Mouse (Mus musculus) retina, postnatal 1 day (tissue): ENCODE measurements around the gene Mnt.

Source experiments
- DNase-seq: peaks from one replicate; pipeline ENCODE4 v3.0.0-alpha.2; 2012

Mnt gene

GRCm38 (mm10) chr11:74850998-74851661 is 20.4 kb downstream of the Mnt start:
- no peak for DNase-seq

GRCm38 (mm10) chr11:74857756-74858155 is 27.0 kb downstream of the Mnt start:
- DNase-seq: no peak

GRCm38 (mm10) chr11:74862129-74862528 is 31.4 kb downstream of the Mnt start:
- DNase-seq: no peak

- DNase-seq: peak; percentile 46
These were observed 32.8 kb downstream of the Mnt start for GRCm38 (mm10) chr11:74863471-74863870.

- no peak for DNase-seq
These were observed 33.7 kb downstream of the Mnt start for GRCm38 (mm10) chr11:74864421-74864820.

GRCm38 (mm10) chr11:74865252-74865651 is 34.5 kb downstream of the Mnt start:
- DNase-seq: no peak

GRCm38 (mm10) chr11:74866640-74867039 is 35.9 kb downstream of the Mnt start:
- DNase-seq: no peak

GRCm38 (mm10) chr11:74867181-74867580 is 36.5 kb downstream of the Mnt start:
- no peak for DNase-seq

- DNase-seq: no peak
These were observed 37.5 kb downstream of the Mnt start for GRCm38 (mm10) chr11:74868046-74868760.

- DNase-seq: peak; percentile 55
These were observed 38.9 kb downstream of the Mnt start for GRCm38 (mm10) chr11:74869603-74870002.

- no peak for DNase-seq
These were observed 39.8 kb downstream of the Mnt start for GRCm38 (mm10) chr11:74870544-74870943.

- DNase-seq: peak; percentile 40
These were observed 40.4 kb downstream of the Mnt start for GRCm38 (mm10) chr11:74870991-74871622.

GRCm38 (mm10) chr11:74874630-74875029 is 43.9 kb downstream of the Mnt start:
- no peak for DNase-seq

GRCm38 (mm10) chr11:74876801-74877200 is 46.1 kb downstream of the Mnt start:
- DNase-seq: peak; percentile 86

GRCm38 (mm10) chr11:74880999-74881398 is 50.3 kb downstream of the Mnt start:
- no peak for DNase-seq

- no peak for DNase-seq
These were observed 51.3 kb downstream of the Mnt start for GRCm38 (mm10) chr11:74881979-74882378.

GRCm38 (mm10) chr11:74883098-74883497 is 52.4 kb downstream of the Mnt start:
- DNase-seq: no peak

GRCm38 (mm10) chr11:74894619-74895018 is 63.9 kb downstream of the Mnt start:
- DNase-seq: no peak
